Mouse (Mus musculus): ENCODE measurements around the gene Tgfb3. TPM values are rescaled to one million over a fixed set of nuclear protein-coding genes. Genes with fewer than 3 reads are reported as not detected.

Tgfb3 gene
- total and polyA plus RNA-seq, 3 experiments = 0.34 TPM; not detected in 2

GRCm38 (mm10) chr12:86100711-86101110, 21.9 kb upstream of the Tgfb3 start:
- Histone ChIP-seq H3K9ac (ENCODE audit: insufficient read depth, low read depth) (no peak overlapping the region), H3K27me3 (replicated peaks) (no peaks in the 10 kb centered on the region), H3K4me2 (ENCODE audit: insufficient read depth, low read depth, poor library complexity, severe bottlenecking) (no peak overlapping the region), H3K9me3 (replicated peaks; ENCODE audit: low read length) (no peaks in the 10 kb centered on the region), H3K4me1 (ENCODE audit: control insufficient read depth in 1 of 2, insufficient read depth in 2 of 2) (peaks cover 4 to 7% of the 10 kb centered on the region in 2 experiments; a peak in 1 of 4 replicates), H3K36me3 (replicated peaks in 1 of 2; ENCODE audit: control insufficient read depth in 1 of 2, insufficient read depth in 1 of 2, low read length in 1 of 2) (no peaks in the 10 kb centered on the region), H3K27ac (ENCODE audit: insufficient read depth, low read depth) (no peak overlapping the region), H3K79me2 (replicated peaks; ENCODE audit: control insufficient read depth, extremely low read depth, insufficient read depth, poor library complexity, severe bottlenecking) (no peaks in the 10 kb centered on the region), H3K4me3 (replicated peaks in 1 of 3; ENCODE audit: low read depth in 2 of 3, low read length in 2 of 3, poor library complexity in 1 of 3) (no peak overlapping the region)
- TF ChIP-seq POLR2A (IDR thresholded peaks at IDR 0.05; ENCODE audit: low read depth, low read length) = no peak
- no peak for TF ChIP-seq MXI1 (IDR thresholded peaks at IDR 0.05; ENCODE audit: low read depth, low read length)
- no peak for TF ChIP-seq NELFE (IDR thresholded peaks at IDR 0.05; ENCODE audit: low read depth, low read length)
- TF ChIP-seq MEF2A (IDR thresholded peaks at IDR 0.05; ENCODE audit: borderline replicate concordance, low read depth, low read length) = no peak
- TF ChIP-seq CHD2 (IDR thresholded peaks at IDR 0.05; ENCODE audit: low read length) = no peak
- no peak for TF ChIP-seq NRF1 (IDR thresholded peaks at IDR 0.05; ENCODE audit: low read depth, low read length)
- TF ChIP-seq UBTF (IDR thresholded peaks at IDR 0.05; ENCODE audit: low read depth, low read length) = no peak
- no peak for TF ChIP-seq POLR2AphosphoS2 (IDR thresholded peaks at IDR 0.05; ENCODE audit: low read depth, low read length)
- TF ChIP-seq BHLHE40 (IDR thresholded peaks at IDR 0.05; ENCODE audit: low read depth, low read length) = no peak
- no peak for TF ChIP-seq JUND (conservative IDR thresholded peaks at IDR 0.05; ENCODE audit: low read depth, low read length)
- TF ChIP-seq RAD21 (IDR thresholded peaks at IDR 0.05; ENCODE audit: low read depth, low read length) = no peak
- TF ChIP-seq SMC3 (IDR thresholded peaks at IDR 0.05; ENCODE audit: low read depth, low read length) = no peak
- no peak for DNase-seq (ENCODE audit: extremely low read depth)
- in situ Hi-C loops (cut with MboI; ENCODE audit: low pct_ligation_motif_present, low pct_unique_long_range_greater_than_20kb, low sequenced_read_pairs) = no loop called here
- dilution Hi-C loops (cut with MboI; ENCODE audit: extremely low pct_ligation_motif_present, extremely low pct_unique_long_range_greater_than_20kb, low sequenced_read_pairs) = no loop called here

GRCm38 (mm10) chr12:86097781-86098180, 18.9 kb upstream of the Tgfb3 start:
- H3K79me2 ChIP-seq (replicated peaks; ENCODE audit: control insufficient read depth, extremely low read depth, insufficient read depth, poor library complexity, severe bottlenecking) = no peaks in the 10 kb centered on the region
- dilution Hi-C loops (cut with MboI; ENCODE audit: extremely low pct_ligation_motif_present, extremely low pct_unique_long_range_greater_than_20kb, low sequenced_read_pairs) (no loop called here), in situ Hi-C loops (cut with MboI; ENCODE audit: low pct_ligation_motif_present, low pct_unique_long_range_greater_than_20kb, low sequenced_read_pairs) (no loop called here)
- no peaks in the 10 kb centered on the region for H3K36me3 ChIP-seq (replicated peaks in 1 of 2; ENCODE audit: control insufficient read depth in 1 of 2, insufficient read depth in 1 of 2, low read length in 1 of 2)
- H3K4me3 ChIP-seq (replicated peaks in 1 of 3; ENCODE audit: low read depth in 2 of 3, low read length in 2 of 3, poor library complexity in 1 of 3) = no peak overlapping the region
- no peak overlapping the region for H3K4me2 ChIP-seq (ENCODE audit: insufficient read depth, low read depth, poor library complexity, severe bottlenecking)
- no peak for DNase-seq (ENCODE audit: extremely low read depth)
- H3K4me1 ChIP-seq (ENCODE audit: control insufficient read depth in 1 of 2, insufficient read depth in 2 of 2) = peaks cover 8 to 31% of the 10 kb centered on the region in 2 experiments; a peak in 3 of 4 replicates
- H3K27me3 ChIP-seq (replicated peaks) = no peaks in the 10 kb centered on the region
- no peak overlapping the region for H3K27ac ChIP-seq (ENCODE audit: insufficient read depth, low read depth)
- H3K9ac ChIP-seq (ENCODE audit: insufficient read depth, low read depth) = no peak overlapping the region
- H3K9me3 ChIP-seq (replicated peaks; ENCODE audit: low read length) = no peaks in the 10 kb centered on the region
- no peak for TF ChIP-seq TCF12 (IDR thresholded peaks at IDR 0.05; ENCODE audit: low read depth, low read length)
- TF ChIP-seq CTCF (conservative IDR thresholded peaks at IDR 0.05 in 1 of 2, IDR thresholded peaks at IDR 0.05 in 1 of 2; ENCODE audit: low read depth in 2 of 2, low read length in 2 of 2) = no peak
- TF ChIP-seq MAX (IDR thresholded peaks at IDR 0.05; ENCODE audit: low read length) = no peak
- TF ChIP-seq ZKSCAN1 (IDR thresholded peaks at IDR 0.05; ENCODE audit: borderline replicate concordance, low read depth, low read length) = no peak
- no peak for TF ChIP-seq RCOR1 (conservative IDR thresholded peaks at IDR 0.05; ENCODE audit: low read depth, low read length)
- no peak for TF ChIP-seq UBTF (IDR thresholded peaks at IDR 0.05; ENCODE audit: low read depth, low read length)
- TF ChIP-seq E2F4 (IDR thresholded peaks at IDR 0.05; ENCODE audit: insufficient replicate concordance, low read depth, low read length) = no peak
- TF ChIP-seq ELF1 (IDR thresholded peaks at IDR 0.05; ENCODE audit: low read depth, low read length) = no peak
- no peak for TF ChIP-seq USF2 (conservative IDR thresholded peaks at IDR 0.05; ENCODE audit: low read depth, low read length)
- no peak for TF ChIP-seq POLR2A (IDR thresholded peaks at IDR 0.05; ENCODE audit: low read depth, low read length)
- no peak for TF ChIP-seq BHLHE40 (IDR thresholded peaks at IDR 0.05; ENCODE audit: low read depth, low read length)
- TF ChIP-seq GABPA (IDR thresholded peaks at IDR 0.05; ENCODE audit: insufficient replicate concordance, low read depth, low read length) = no peak
- no peak for TF ChIP-seq MAFK (IDR thresholded peaks at IDR 0.05; ENCODE audit: insufficient replicate concordance, low read length)
- TF ChIP-seq JUN (IDR thresholded peaks at IDR 0.05; ENCODE audit: insufficient read depth, low read depth, low read length) = no peak
- TF ChIP-seq ZMIZ1 (IDR thresholded peaks at IDR 0.05; ENCODE audit: low read depth, low read length) = no peak
- no peak for TF ChIP-seq KAT2A (IDR thresholded peaks at IDR 0.05; ENCODE audit: insufficient replicate concordance, low read length)
- no peak for TF ChIP-seq HCFC1 (IDR thresholded peaks at IDR 0.05; ENCODE audit: low read depth, low read length)
- no peak for TF ChIP-seq IRF4 (IDR thresholded peaks at IDR 0.05; ENCODE audit: low read depth, low read length)
- TF ChIP-seq MXI1 (IDR thresholded peaks at IDR 0.05; ENCODE audit: low read depth, low read length) = no peak

Data from CH12.LX (cell line).